Mouse (Mus musculus) heart, embryonic 12.5 days (tissue): ENCODE measurements around the gene Nr5a1. TPM values are rescaled to one million over a fixed set of nuclear protein-coding genes. Genes with fewer than 3 reads are reported as not detected.

Source experiments
- ATAC-seq: fragments of 200-750 bp; cut with Nextera tagmentation; 2 replicates; pipeline ENCODE4 v1.8.0; 2017; ENCODE audit warnings: moderate TSS enrichment, moderate library complexity; ENCODE audit not compliant: insufficient number of reproducible peaks, low FRiP score
- H3K27ac ChIP-seq: fragments of 300-500 bp; sonication (generic); 2 replicates; pipeline ENCODE4 v1.5.1; 2016; ENCODE audit warnings: mild to moderate bottlenecking, moderate library complexity; ENCODE audit not compliant: poor library complexity, severe bottlenecking
- H3K27me3 ChIP-seq: fragments of 300-500 bp; sonication (generic); replicated peaks from 2 replicates; pipeline ENCODE4 v1.6.1; 2016; ENCODE audit warnings: mild to moderate bottlenecking, moderate library complexity
- H3K36me3 ChIP-seq: fragments of 300-500 bp; sonication (generic); 2 replicates; pipeline ENCODE4 v1.6.1; 2016; ENCODE audit warnings: mild to moderate bottlenecking, moderate library complexity
- H3K4me1 ChIP-seq: fragments of 300-500 bp; sonication (generic); replicated peaks from 2 replicates; pipeline ENCODE4 v1.6.1; 2016; ENCODE audit warnings: mild to moderate bottlenecking
- H3K4me2 ChIP-seq: fragments of 300-500 bp; sonication (generic); 2 replicates; pipeline ENCODE4 v1.6.1; 2016; ENCODE audit warnings: mild to moderate bottlenecking, moderate library complexity
- H3K4me3 ChIP-seq: fragments of 300-500 bp; sonication (generic); 2 replicates; pipeline ENCODE4 v1.5.1; 2016; ENCODE audit warnings: mild to moderate bottlenecking
- H3K9ac ChIP-seq: fragments of 300-500 bp; sonication (generic); 2 replicates; pipeline ENCODE4 v1.6.1; 2016; ENCODE audit warnings: mild to moderate bottlenecking, moderate library complexity
- H3K9me3 ChIP-seq: fragments of 300-500 bp; sonication (generic); replicated peaks from 2 replicates; pipeline ENCODE4 v1.6.1; 2016; ENCODE audit warnings: mild to moderate bottlenecking, moderate library complexity
- WGBS: fragments of 180-500 bp; shearing (Covaris S2); methylation state at CpG from one replicate; pipeline ENCODE4 v1.1.7; 2016; 5-methylcytosine and 5-hydroxymethylcytosine counted together
- polyA plus RNA-seq: library from polyadenylated mRNA; unstranded; fragments of >200 nt; fragmentation: Nextera tagmentation; extraction: Ambion mirVana; gene quantifications from 2 replicates; pipeline ENCODE4 v1.2.1, GENCODE M21; 2016

The Nr5a1 gene
- polyA plus RNA-seq, 1 experiment from 2014 or later, result not detected

DNA sequence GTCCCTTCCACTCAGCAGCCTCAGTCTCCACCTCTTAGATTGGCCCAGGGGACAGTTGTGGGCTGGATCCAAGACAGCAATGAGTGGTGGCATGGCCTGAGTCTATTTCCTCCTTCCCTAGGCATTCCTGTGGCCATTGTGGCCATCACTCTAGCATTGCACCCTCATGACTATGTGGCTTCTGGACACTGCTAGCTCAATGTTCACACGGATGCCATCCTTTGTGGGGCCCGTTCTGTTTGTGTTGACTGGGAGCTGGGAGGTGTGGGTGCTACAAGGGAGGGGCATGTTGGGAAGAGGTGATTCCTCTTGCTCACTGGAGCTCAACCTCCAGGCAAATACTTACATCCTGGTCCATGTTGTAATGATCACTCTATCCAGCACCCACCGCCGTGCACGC lies 32.1 kb downstream of the Nr5a1 start:
- no peak overlapping the region for H3K27ac ChIP-seq
- no peaks in the 10 kb centered on the region for H3K9me3 ChIP-seq
- H3K36me3 ChIP-seq, result no peaks in the 10 kb centered on the region
- H3K4me3 ChIP-seq, result no peak overlapping the region
- 84% methylated on average over 5 of the region's 5 CpGs for WGBS
- no peak overlapping the region for H3K9ac ChIP-seq
- no peaks in the 10 kb centered on the region for H3K4me1 ChIP-seq
- H3K4me2 ChIP-seq, result no peak overlapping the region
- no peak for ATAC-seq
- H3K27me3 ChIP-seq, result peaks cover 43% of the 10 kb centered on the region

GRCm38 (mm10) chr2:38678947-38679346 lies 35.4 kb downstream of the Nr5a1 start:
- Histone ChIP-seq H3K27me3 (peaks cover 41% of the 10 kb centered on the region), H3K9me3 (no peaks in the 10 kb centered on the region), H3K4me1 (no peaks in the 10 kb centered on the region), H3K27ac (no peak overlapping the region), H3K4me3 (no peak overlapping the region), H3K9ac (no peak overlapping the region), H3K36me3 (no peaks in the 10 kb centered on the region), H3K4me2 (no peak overlapping the region)
- ATAC-seq, result no peak

DNA sequence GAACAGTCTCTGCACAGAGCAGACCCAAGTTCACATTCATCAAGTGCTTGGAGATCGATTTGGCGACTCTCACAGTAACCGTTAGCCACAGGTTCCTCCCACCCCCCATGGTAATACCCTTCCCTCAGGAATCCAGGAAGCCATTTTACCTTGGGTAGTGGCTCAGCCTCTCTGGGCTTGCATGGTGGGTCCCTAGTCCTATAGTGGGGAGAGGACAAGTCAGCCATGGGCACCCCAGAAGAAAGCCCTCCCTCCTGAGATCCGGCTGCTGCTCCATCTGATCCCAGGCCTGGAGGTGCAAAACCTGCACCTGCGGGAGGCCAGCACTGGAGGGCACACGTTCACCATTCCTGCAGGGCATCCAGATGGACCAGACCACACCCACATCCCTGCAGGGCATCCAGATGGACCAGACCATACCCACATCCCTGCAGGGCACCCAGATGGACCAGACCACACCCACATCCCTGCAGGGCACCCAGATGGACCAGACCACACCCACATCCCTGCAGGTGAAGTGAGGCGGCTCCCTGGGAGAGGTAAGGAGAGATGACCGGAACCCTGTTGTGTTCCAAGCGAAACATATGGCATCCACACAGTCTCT lies 38.9 kb downstream of the Nr5a1 start:
- Histone ChIP-seq H3K36me3 (no peaks in the 10 kb centered on the region), H3K9ac (no peak overlapping the region), H3K4me3 (no peak overlapping the region), H3K9me3 (no peaks in the 10 kb centered on the region), H3K27ac (no peak overlapping the region), H3K27me3 (peaks cover 51% of the 10 kb centered on the region), H3K4me1 (no peaks in the 10 kb centered on the region), H3K4me2 (no peak overlapping the region)
- WGBS, result 55% methylated on average over 9 of the region's 9 CpGs
- ATAC-seq, result peak; percentile 44; the same call in 1 of the 2 replicates

GRCm38 (mm10) chr2:38672496-38672895 lies 41.8 kb downstream of the Nr5a1 start:
- Histone ChIP-seq H3K9me3 (no peaks in the 10 kb centered on the region), H3K27me3 (peaks cover 65% of the 10 kb centered on the region), H3K27ac (no peak overlapping the region), H3K4me1 (peaks cover 5% of the 10 kb centered on the region; the same call in 1 of the 2 replicates), H3K36me3 (no peaks in the 10 kb centered on the region), H3K4me3 (no peak overlapping the region), H3K4me2 (no peak overlapping the region), H3K9ac (no peak overlapping the region)
- no peak for ATAC-seq
- WGBS, result 52% methylated on average over 11 of the region's 11 CpGs

DNA sequence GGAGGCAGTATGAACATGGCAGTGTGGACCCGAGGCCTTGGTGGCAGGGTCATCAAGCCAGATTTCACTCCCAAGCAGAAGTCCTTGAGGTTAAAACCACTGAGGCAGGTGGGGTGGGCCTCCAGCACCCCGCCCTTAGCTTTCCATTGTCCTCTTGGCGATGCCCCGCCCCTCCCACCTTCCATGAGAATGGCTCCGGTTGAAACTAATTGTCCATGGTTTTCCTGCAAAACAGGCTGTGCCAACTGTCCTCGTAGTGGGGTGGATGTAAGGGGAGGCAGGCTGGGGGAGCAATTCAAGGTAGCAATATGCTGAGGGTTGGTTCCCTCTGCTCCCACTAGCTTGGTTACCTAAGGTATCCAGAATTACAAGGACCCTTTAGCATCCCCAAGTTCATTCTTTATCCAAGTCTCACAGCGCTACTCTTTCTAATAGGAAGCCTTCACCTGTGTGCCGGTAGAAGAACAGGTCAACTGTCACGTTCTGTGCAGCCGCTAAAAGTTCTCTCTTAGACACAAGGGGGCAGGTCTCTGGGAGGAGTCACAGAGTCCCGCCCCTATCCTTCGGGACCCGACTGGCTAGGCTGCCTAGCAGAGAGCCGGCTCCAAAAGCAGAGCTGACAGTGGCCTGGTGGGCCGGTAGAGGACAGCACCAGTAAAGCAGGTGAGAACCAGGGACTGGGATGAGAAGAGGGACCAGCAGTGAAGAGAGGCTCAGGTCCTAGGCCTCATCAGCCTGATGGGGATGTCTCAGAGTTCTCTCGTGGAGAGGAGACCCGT lies 45.4 kb downstream of the Nr5a1 start:
- ATAC-seq, result peak; percentile 48; the same call in 1 of the 2 replicates
- Histone ChIP-seq H3K4me3 (peak overlapping the region; percentile 14; the same call in 1 of the 2 replicates), H3K27me3 (peaks cover 58% of the 10 kb centered on the region), H3K4me1 (peaks cover 5% of the 10 kb centered on the region; the same call in 1 of the 2 replicates), H3K27ac (no peak overlapping the region), H3K9ac (no peak overlapping the region), H3K9me3 (no peaks in the 10 kb centered on the region), H3K4me2 (peak overlapping the region; percentile 52), H3K36me3 (no peaks in the 10 kb centered on the region)
- WGBS, result 15% methylated on average over 17 of the region's 17 CpGs

GRCm38 (mm10) chr2:38661398-38661797 lies 52.9 kb downstream of the Nr5a1 start:
- ATAC-seq, result no peak
- H3K4me1 ChIP-seq, result 0 out of 2 replicates have a peak, but pooled peaks cover 3% of the 10 kb centered on the region
- H3K4me2 ChIP-seq, result no peak overlapping the region
- no peak overlapping the region for H3K27ac ChIP-seq
- H3K9ac ChIP-seq, result no peak overlapping the region
- WGBS, result 0% methylated on average over 1 of the region's 1 CpGs
- H3K36me3 ChIP-seq, result no peaks in the 10 kb centered on the region
- no peaks in the 10 kb centered on the region for H3K9me3 ChIP-seq
- no peak overlapping the region for H3K4me3 ChIP-seq
- 0 out of 2 replicates have a peak, but pooled peaks cover 10% of the 10 kb centered on the region for H3K27me3 ChIP-seq

DNA sequence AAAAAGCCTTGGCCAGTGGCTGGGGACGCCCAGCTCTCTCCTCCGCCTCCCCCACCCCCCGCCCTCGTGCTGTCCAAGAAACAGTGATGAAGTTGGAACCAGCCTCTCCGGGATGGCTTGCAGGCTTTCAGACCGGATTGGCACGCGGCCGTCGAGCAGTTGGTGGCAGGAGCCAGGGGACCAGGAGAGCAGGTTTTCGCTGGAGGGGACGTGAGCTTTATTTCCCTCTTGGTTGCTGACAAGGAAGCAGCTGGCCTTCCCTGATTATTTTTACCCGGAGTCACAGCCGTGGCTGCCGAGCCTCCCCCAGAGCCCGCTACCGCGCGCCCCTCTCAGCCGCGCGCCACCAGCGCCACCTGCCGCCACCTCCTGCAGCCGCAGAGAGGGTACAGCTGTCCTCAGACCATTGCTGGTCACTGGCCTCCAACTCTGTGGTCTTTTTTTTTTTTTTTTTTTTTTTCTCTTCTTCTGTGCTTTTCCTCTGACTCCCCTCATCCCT lies 56.0 kb downstream of the Nr5a1 start:
- peak overlapping the region; percentile 40 for H3K4me3 ChIP-seq
- H3K4me2 ChIP-seq, result peak overlapping the region; percentile 69
- peak; percentile 87 for ATAC-seq
- under 1% methylated on average over 24 of the region's 25 CpGs for WGBS
- no peak overlapping the region for H3K27ac ChIP-seq
- no peaks in the 10 kb centered on the region for H3K9me3 ChIP-seq
- 0 out of 2 replicates have a peak, but pooled peaks cover 10% of the 10 kb centered on the region for H3K27me3 ChIP-seq
- no peaks in the 10 kb centered on the region for H3K36me3 ChIP-seq
- H3K9ac ChIP-seq, result peak overlapping the region; percentile 28; the same call in 1 of the 2 replicates
- H3K4me1 ChIP-seq, result 0 out of 2 replicates have a peak, but pooled peaks cover 3% of the 10 kb centered on the region

DNA sequence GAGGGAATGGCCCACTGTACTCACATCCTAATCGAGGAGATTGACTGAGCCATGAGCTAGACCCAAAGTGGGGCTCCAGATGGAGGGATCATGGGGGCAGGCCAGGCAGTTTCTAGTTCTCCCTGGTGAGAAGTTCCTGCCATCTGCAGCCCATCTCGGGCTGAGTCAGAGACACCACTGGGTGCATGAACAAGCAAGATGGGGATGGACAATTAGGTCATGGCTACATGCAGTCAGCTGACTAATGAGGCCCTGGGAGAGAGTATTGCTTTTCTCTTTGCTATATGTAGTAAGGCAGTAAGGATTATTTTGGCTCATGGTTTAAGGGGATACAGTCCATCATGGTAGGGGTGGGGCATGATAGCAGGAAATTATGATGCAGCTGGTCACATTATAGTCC lies 60.6 kb downstream of the Nr5a1 start:
- H3K9me3 ChIP-seq, result no peaks in the 10 kb centered on the region
- no peak overlapping the region for H3K4me2 ChIP-seq
- no peak overlapping the region for H3K9ac ChIP-seq
- H3K27ac ChIP-seq, result no peak overlapping the region
- H3K4me3 ChIP-seq, result no peak overlapping the region
- 0 out of 2 replicates have a peak, but pooled peaks cover 10% of the 10 kb centered on the region for H3K27me3 ChIP-seq
- ATAC-seq, result no peak
- H3K4me1 ChIP-seq, result 0 out of 2 replicates have a peak, but pooled peaks cover 3% of the 10 kb centered on the region
- no peaks in the 10 kb centered on the region for H3K36me3 ChIP-seq
- 83% methylated on average over 2 of the region's 2 CpGs for WGBS

DNA sequence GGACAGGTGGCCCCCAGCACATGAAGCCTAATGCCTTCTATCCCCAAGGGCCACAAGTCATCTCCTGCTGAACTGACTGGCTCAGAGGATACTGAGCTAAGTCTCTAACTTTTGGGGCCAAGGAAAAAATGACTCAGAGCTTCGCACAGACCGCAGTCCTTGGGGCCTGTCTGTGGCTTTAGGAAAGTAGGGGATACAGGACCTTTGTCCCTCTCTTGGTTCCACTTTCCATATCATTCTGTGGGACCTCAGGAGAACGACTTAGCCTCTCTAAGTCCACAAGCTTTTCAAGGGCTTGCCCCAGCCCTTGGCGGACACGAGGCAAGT lies 61.1 kb downstream of the Nr5a1 start:
- Histone ChIP-seq H3K4me1 (0 out of 2 replicates have a peak, but pooled peaks cover 3% of the 10 kb centered on the region), H3K27me3 (0 out of 2 replicates have a peak, but pooled peaks cover 10% of the 10 kb centered on the region), H3K4me3 (no peak overlapping the region), H3K9me3 (no peaks in the 10 kb centered on the region; the same call in 1 of the 2 replicates), H3K36me3 (no peaks in the 10 kb centered on the region), H3K4me2 (no peak overlapping the region), H3K27ac (no peak overlapping the region), H3K9ac (no peak overlapping the region)
- 81% methylated on average over 5 of the region's 5 CpGs for WGBS
- no peak for ATAC-seq

DNA sequence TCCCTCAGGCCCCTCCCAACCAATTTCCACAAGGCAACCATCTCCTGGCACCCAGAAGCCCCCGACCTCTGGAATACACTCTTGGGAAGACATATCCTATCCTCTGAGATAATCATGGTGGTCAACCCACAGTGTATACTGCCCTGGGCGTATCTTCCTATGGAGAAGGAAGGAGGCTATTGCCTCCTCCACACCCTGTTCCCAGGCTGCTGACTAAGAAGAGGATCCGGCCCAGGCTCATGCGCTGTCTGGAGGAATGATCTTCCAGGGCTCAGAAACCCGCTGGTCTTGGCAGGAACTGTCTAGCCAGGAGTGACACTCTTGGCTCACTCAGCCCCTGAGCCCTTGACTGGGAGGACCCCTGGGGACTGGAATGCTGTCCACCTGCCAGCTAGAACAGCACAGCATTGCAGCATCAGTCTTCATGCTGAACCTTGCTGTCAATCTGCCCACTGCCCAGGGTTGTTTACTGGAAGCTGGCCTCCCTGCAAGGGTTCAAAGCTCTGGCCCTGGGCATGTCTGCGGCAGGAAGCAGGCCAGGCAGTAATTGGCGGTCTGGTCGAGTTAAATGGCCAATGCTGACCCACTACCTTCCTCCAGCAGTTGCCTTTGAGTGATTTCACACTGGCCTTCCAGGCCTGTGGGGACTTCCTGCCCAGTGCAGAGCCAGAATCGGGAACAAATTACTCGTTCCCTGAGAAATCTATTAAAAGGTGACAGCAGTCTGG lies 61.6 kb downstream of the Nr5a1 start:
- no peaks in the 10 kb centered on the region; the same call in 1 of the 2 replicates for H3K9me3 ChIP-seq
- no peak for ATAC-seq
- WGBS, result 58% methylated on average over 10 of the region's 10 CpGs
- no peak overlapping the region for H3K4me2 ChIP-seq
- H3K27ac ChIP-seq, result no peak overlapping the region
- H3K9ac ChIP-seq, result no peak overlapping the region
- 0 out of 2 replicates have a peak, but pooled peaks cover 10% of the 10 kb centered on the region for H3K27me3 ChIP-seq
- no peak overlapping the region for H3K4me3 ChIP-seq
- H3K36me3 ChIP-seq, result no peaks in the 10 kb centered on the region
- H3K4me1 ChIP-seq, result no peaks in the 10 kb centered on the region

- Histone ChIP-seq H3K27ac (no peak overlapping the region), H3K9ac (no peak overlapping the region), H3K4me3 (no peak overlapping the region), H3K36me3 (no peaks in the 10 kb centered on the region), H3K27me3 (0 out of 2 replicates have a peak, but pooled peaks cover 10% of the 10 kb centered on the region), H3K4me2 (no peak overlapping the region), H3K9me3 (no peaks in the 10 kb centered on the region; the same call in 1 of the 2 replicates), H3K4me1 (peaks cover 5% of the 10 kb centered on the region)
- 75% methylated on average over 7 of the region's 7 CpGs for WGBS
- ATAC-seq, result no peak
These were observed 62.2 kb downstream of the Nr5a1 start for GRCm38 (mm10) chr2:38652098-38652497.
